Mouse (Mus musculus) lung, embryonic 15.5 days (tissue): ENCODE data around the gene Coq8a. TPM values are rescaled to one million over a fixed set of nuclear protein-coding genes. Genes with fewer than 3 reads are reported as not detected.
A peak's percentile ranks its signal among the peaks of the same experiment; 100 is the strongest.

Source experiments
- ATAC-seq: fragments of 200-750 bp; cut with Nextera tagmentation; 2 replicates; pipeline ENCODE4 v1.8.0; 2017; ENCODE audit warnings: moderate number of reproducible peaks, borderline replicate concordance; ENCODE audit not compliant: low FRiP score, low TSS enrichment; ENCODE audit errors: extremely low read depth
- H3K27ac ChIP-seq: fragments of 300-500 bp; sonication (generic); 2 replicates; pipeline ENCODE4 v1.5.1; 2015; ENCODE audit warnings: moderate library complexity, mild to moderate bottlenecking, inconsistent platforms
- H3K27me3 ChIP-seq: fragments of 300-500 bp; sonication (generic); 2 replicates; pipeline ENCODE4 v1.6.1; 2015; ENCODE audit warnings: inconsistent platforms
- H3K36me3 ChIP-seq: fragments of 300-500 bp; sonication (generic); 2 replicates; pipeline ENCODE4 v1.6.1; 2015; ENCODE audit warnings: inconsistent platforms
- H3K4me1 ChIP-seq: fragments of 300-500 bp; sonication (generic); 2 replicates; pipeline ENCODE4 v1.6.1; 2015; ENCODE audit warnings: inconsistent platforms
- H3K4me2 ChIP-seq: fragments of 300-500 bp; sonication (generic); 2 replicates; pipeline ENCODE4 v1.6.1; 2015; ENCODE audit warnings: inconsistent platforms, mild to moderate bottlenecking, moderate library complexity
- H3K4me3 ChIP-seq: fragments of 300-500 bp; sonication (generic); 2 replicates; pipeline ENCODE4 v1.5.1; 2015; ENCODE audit warnings: mild to moderate bottlenecking, inconsistent platforms
- H3K9ac ChIP-seq: fragments of 300-500 bp; sonication (generic); 2 replicates; pipeline ENCODE4 v1.6.1; 2015; ENCODE audit warnings: inconsistent platforms
- H3K9me3 ChIP-seq: fragments of 300-500 bp; sonication (generic); 2 replicates; pipeline ENCODE4 v1.6.1; 2016; ENCODE audit warnings: inconsistent platforms
- WGBS: fragments of 180-500 bp; shearing (Covaris S2); methylation state at CpG from one replicate; pipeline ENCODE4 v1.1.7; 2015; 5-methylcytosine and 5-hydroxymethylcytosine counted together
- polyA plus RNA-seq: library from polyadenylated mRNA; unstranded; fragments of >200 nt; fragmentation: Nextera tagmentation; extraction: Ambion mirVana; gene quantifications from 2 replicates; pipeline ENCODE4 v1.2.1, GENCODE M21; 2015

Coq8a gene
- polyA plus RNA-seq, 1 experiment from 2014 or later: 9.3 TPM

GRCm38 (mm10) chr1:180172600-180172999 is 26.8 kb downstream of the Coq8a start:
- Histone ChIP-seq H3K27ac (no peak overlapping the region), H3K4me3 (no peak overlapping the region), H3K27me3 (no peaks in the 10 kb centered on the region), H3K36me3 (no peaks in the 10 kb centered on the region), H3K9ac (no peak overlapping the region), H3K4me1 (no peaks in the 10 kb centered on the region), H3K9me3 (no peaks in the 10 kb centered on the region), H3K4me2 (no peak overlapping the region)
- WGBS: 77% methylated on average over 4 of the region's 4 CpGs
- no peak for ATAC-seq

GRCm38 (mm10) chr1:180171883-180172282 is 27.5 kb downstream of the Coq8a start:
- H3K4me1 ChIP-seq: no peaks in the 10 kb centered on the region
- H3K9me3 ChIP-seq: no peaks in the 10 kb centered on the region
- ATAC-seq: no peak
- H3K36me3 ChIP-seq: no peaks in the 10 kb centered on the region
- H3K27ac ChIP-seq: no peak overlapping the region
- H3K4me2 ChIP-seq: no peak overlapping the region
- no peaks in the 10 kb centered on the region for H3K27me3 ChIP-seq
- H3K9ac ChIP-seq: no peak overlapping the region
- WGBS: 56% methylated on average over 2 of the region's 2 CpGs
- no peak overlapping the region for H3K4me3 ChIP-seq

GRCm38 (mm10) chr1:180170071-180170470 is 29.3 kb downstream of the Coq8a start:
- no peak for ATAC-seq
- Histone ChIP-seq H3K36me3 (no peaks in the 10 kb centered on the region), H3K4me3 (no peak overlapping the region), H3K27me3 (no peaks in the 10 kb centered on the region), H3K4me1 (no peaks in the 10 kb centered on the region), H3K9me3 (no peaks in the 10 kb centered on the region), H3K4me2 (no peak overlapping the region), H3K9ac (no peak overlapping the region), H3K27ac (no peak overlapping the region)
- 67% methylated on average over 8 of the region's 8 CpGs for WGBS

GRCm38 (mm10) chr1:180169161-180169560 is 30.2 kb downstream of the Coq8a start:
- Histone ChIP-seq H3K4me1 (no peaks in the 10 kb centered on the region), H3K4me2 (no peak overlapping the region), H3K27me3 (no peaks in the 10 kb centered on the region), H3K4me3 (no peak overlapping the region), H3K27ac (no peak overlapping the region), H3K9me3 (no peaks in the 10 kb centered on the region), H3K9ac (no peak overlapping the region), H3K36me3 (no peaks in the 10 kb centered on the region)
- 87% methylated on average over 7 of the region's 7 CpGs for WGBS
- no peak for ATAC-seq

GRCm38 (mm10) chr1:180168294-180168693 is 31.1 kb downstream of the Coq8a start:
- Histone ChIP-seq H3K27ac (no peak overlapping the region), H3K4me1 (no peaks in the 10 kb centered on the region), H3K9ac (no peak overlapping the region), H3K9me3 (no peaks in the 10 kb centered on the region), H3K4me2 (no peak overlapping the region), H3K36me3 (no peaks in the 10 kb centered on the region), H3K4me3 (no peak overlapping the region), H3K27me3 (no peaks in the 10 kb centered on the region)
- 83% methylated on average over 6 of the region's 6 CpGs for WGBS
- no peak for ATAC-seq

- Histone ChIP-seq H3K27ac (no peak overlapping the region), H3K27me3 (no peaks in the 10 kb centered on the region), H3K4me3 (no peak overlapping the region), H3K9me3 (no peaks in the 10 kb centered on the region), H3K9ac (no peak overlapping the region), H3K4me1 (no peaks in the 10 kb centered on the region), H3K36me3 (peaks cover 3% of the 10 kb centered on the region; the same call in 1 of the 2 replicates), H3K4me2 (no peak overlapping the region)
- no peak for ATAC-seq
- 87% methylated on average over 5 of the region's 5 CpGs for WGBS
Measured at GRCm38 (mm10) chr1:180166533-180166932, 32.9 kb downstream of the Coq8a start.

- H3K4me2 ChIP-seq: no peak overlapping the region
- H3K27me3 ChIP-seq: no peaks in the 10 kb centered on the region
- H3K36me3 ChIP-seq: peaks cover 3% of the 10 kb centered on the region; the same call in 1 of the 2 replicates
- no peak overlapping the region for H3K27ac ChIP-seq
- no peak overlapping the region for H3K9ac ChIP-seq
- WGBS: 77% methylated on average over 7 of the region's 7 CpGs
- no peak for ATAC-seq
- H3K4me1 ChIP-seq: no peaks in the 10 kb centered on the region
- no peak overlapping the region for H3K4me3 ChIP-seq
- no peaks in the 10 kb centered on the region for H3K9me3 ChIP-seq
Measured at GRCm38 (mm10) chr1:180162986-180163385, 36.4 kb downstream of the Coq8a start.

- no peaks in the 10 kb centered on the region for H3K9me3 ChIP-seq
- no peaks in the 10 kb centered on the region for H3K4me1 ChIP-seq
- no peaks in the 10 kb centered on the region for H3K27me3 ChIP-seq
- H3K9ac ChIP-seq: no peak overlapping the region
- WGBS: 82% methylated on average over 20 of the region's 20 CpGs
- H3K4me3 ChIP-seq: no peak overlapping the region
- peaks cover 3% of the 10 kb centered on the region; the same call in 1 of the 2 replicates for H3K36me3 ChIP-seq
- ATAC-seq: no peak
- H3K4me2 ChIP-seq: no peak overlapping the region
- no peak overlapping the region for H3K27ac ChIP-seq
Measured at GRCm38 (mm10) chr1:180161566-180162355, 37.6 kb downstream of the Coq8a start.

GRCm38 (mm10) chr1:180161160-180161559 is 38.2 kb downstream of the Coq8a start:
- H3K27me3 ChIP-seq: no peaks in the 10 kb centered on the region
- no peaks in the 10 kb centered on the region for H3K9me3 ChIP-seq
- H3K36me3 ChIP-seq: peaks cover 3% of the 10 kb centered on the region; the same call in 1 of the 2 replicates
- no peaks in the 10 kb centered on the region for H3K4me1 ChIP-seq
- H3K4me3 ChIP-seq: no peak overlapping the region
- no peak overlapping the region for H3K4me2 ChIP-seq
- no peak for ATAC-seq
- no peak overlapping the region for H3K9ac ChIP-seq
- 92% methylated on average over 3 of the region's 3 CpGs for WGBS
- no peak overlapping the region for H3K27ac ChIP-seq

- no peak overlapping the region for H3K27ac ChIP-seq
- ATAC-seq: no peak
- no peak overlapping the region for H3K9ac ChIP-seq
- H3K4me3 ChIP-seq: no peak overlapping the region
- WGBS: 80% methylated on average over 2 of the region's 2 CpGs
- no peaks in the 10 kb centered on the region for H3K9me3 ChIP-seq
- no peaks in the 10 kb centered on the region for H3K4me1 ChIP-seq
- H3K36me3 ChIP-seq: peaks cover 3% of the 10 kb centered on the region; the same call in 1 of the 2 replicates
- no peak overlapping the region for H3K4me2 ChIP-seq
- no peaks in the 10 kb centered on the region for H3K27me3 ChIP-seq
Measured at GRCm38 (mm10) chr1:180160545-180160944, 38.9 kb downstream of the Coq8a start.

GRCm38 (mm10) chr1:180158648-180159047 is 40.8 kb downstream of the Coq8a start:
- no peaks in the 10 kb centered on the region for H3K9me3 ChIP-seq
- H3K9ac ChIP-seq: no peak overlapping the region
- ATAC-seq: peak; percentile 59; the same call in 1 of the 2 replicates
- H3K4me1 ChIP-seq: no peaks in the 10 kb centered on the region
- no peak overlapping the region for H3K4me3 ChIP-seq
- 42% methylated on average over 2 of the region's 2 CpGs for WGBS
- peaks cover 3% of the 10 kb centered on the region; the same call in 1 of the 2 replicates for H3K36me3 ChIP-seq
- no peak overlapping the region for H3K4me2 ChIP-seq
- no peak overlapping the region for H3K27ac ChIP-seq
- no peaks in the 10 kb centered on the region for H3K27me3 ChIP-seq

GRCm38 (mm10) chr1:180151191-180151590 is 48.2 kb downstream of the Coq8a start:
- H3K4me1 ChIP-seq: no peaks in the 10 kb centered on the region
- H3K9me3 ChIP-seq: no peaks in the 10 kb centered on the region
- H3K4me3 ChIP-seq: no peak overlapping the region
- no peak overlapping the region for H3K27ac ChIP-seq
- 80% methylated on average over 8 of the region's 8 CpGs for WGBS
- H3K4me2 ChIP-seq: no peak overlapping the region
- peaks cover 12% of the 10 kb centered on the region for H3K36me3 ChIP-seq
- no peak overlapping the region for H3K9ac ChIP-seq
- no peak for ATAC-seq
- no peaks in the 10 kb centered on the region for H3K27me3 ChIP-seq
